In genomic region chr14:105631681-105632031, GRCm38 (mm10) we compare ENCODE assay signal across 14 mouse cellular contexts.
A peak's percentile ranks its signal among the peaks of the same experiment; 100 is the strongest.
DNase-seq lines count a peak whose midpoint lies in the region; ATAC-seq and TF ChIP-seq lines count a peak whose summit lies in the region.
"Had no signal": no experiment of that assay in that cellular context is flagged by ENCODE, and none has a peak within 500 bp of the region (broad histone marks: within the 10 kb centered on the region; RNA-seq: fewer than 3 reads in every experiment).

No protein-coding gene starts in this region.

- H3K9me3 ChIP-seq in forebrain, embryonic 16.5 days (ENCODE audit: control insufficient read depth, low read length) = no peaks in the 10 kb centered on the region
- H3K9me3 ChIP-seq: embryonic facial prominence, embryonic 13.5 days; liver, embryonic 15.5 days had no signal

- DNase-seq in layer of hippocampus, adult 9-10 months (ENCODE audit: low spot score) = peak; percentile 26
- DNase-seq in kidney, adult 18-20 months = no peak
- DNase-seq in heart, adult 11 months = no peak
- no peak for DNase-seq in MN1 (ENCODE audit: low spot score)
- DNase-seq: adrenal gland, adult 2 months; gastrocnemius, postnatal 25 days; thymus, postnatal 4 days had no signal

- TF ChIP-seq CTCF in cortical plate, adult 2 months (IDR thresholded peaks at IDR 0.05; ENCODE audit: extremely low read depth, insufficient read depth, low read length) = no peak
- TF ChIP-seq CTCF in olfactory bulb, adult 2 months (IDR thresholded peaks at IDR 0.05; ENCODE audit: insufficient read depth, low read depth, low read length) = no peak

- H3K27me3 ChIP-seq in forebrain, embryonic 16.5 days (replicated peaks; ENCODE audit: control insufficient read depth, insufficient read depth, low read length) = no peaks in the 10 kb centered on the region
- H3K27me3 ChIP-seq: embryonic facial prominence, embryonic 13.5 days; liver, embryonic 15.5 days had no signal

- H3K27ac ChIP-seq in cortical plate, adult 2 months (ENCODE audit: insufficient read depth, low read length) = peak overlapping the region; percentile 92
- peak overlapping the region; percentile 88 for H3K27ac ChIP-seq in forebrain, embryonic 16.5 days (ENCODE audit: low read length)
- H3K27ac ChIP-seq in olfactory bulb, adult 2 months (ENCODE audit: insufficient read depth, low read depth, low read length) = peak overlapping the region; percentile 85
- H3K27ac ChIP-seq: embryonic facial prominence, embryonic 13.5 days; liver, embryonic 15.5 days had no signal

- H3K4me2 ChIP-seq in forebrain, embryonic 16.5 days (ENCODE audit: low read length) = peak overlapping the region; percentile 36
- H3K4me2 ChIP-seq: embryonic facial prominence, embryonic 13.5 days; liver, embryonic 15.5 days had no signal

- H3K9ac ChIP-seq in forebrain, embryonic 16.5 days (replicated peaks; ENCODE audit: low read depth, low read length) = no peak overlapping the region
- H3K9ac ChIP-seq: embryonic facial prominence, embryonic 13.5 days; liver, embryonic 15.5 days had no signal

- no peaks in the 10 kb centered on the region for H3K36me3 ChIP-seq in forebrain, embryonic 16.5 days (ENCODE audit: control insufficient read depth, insufficient read depth)
- H3K36me3 ChIP-seq: embryonic facial prominence, embryonic 13.5 days; G1E; liver, embryonic 15.5 days had no signal

- no peak for TF ChIP-seq POLR2A in cortical plate, adult 2 months (IDR thresholded peaks at IDR 0.05; ENCODE audit: extremely low read depth, insufficient read depth, low read length)
- no peak for TF ChIP-seq POLR2A in olfactory bulb, adult 2 months (IDR thresholded peaks at IDR 0.05; ENCODE audit: insufficient read depth, low read depth, low read length)

- H3K4me3 ChIP-seq in cortical plate, adult 2 months (ENCODE audit: insufficient read depth, low read length) = no peak overlapping the region
- H3K4me3 ChIP-seq in forebrain, embryonic 16.5 days (replicated peaks; ENCODE audit: low read length) = no peak overlapping the region
- no peak overlapping the region for H3K4me3 ChIP-seq in olfactory bulb, adult 2 months (ENCODE audit: insufficient read depth, low read depth, low read length)
- H3K4me3 ChIP-seq: embryonic facial prominence, embryonic 13.5 days; liver, embryonic 15.5 days had no signal

- ATAC-seq in forebrain, embryonic 16.5 days = peak; percentile 82
- ATAC-seq: inflammation-experienced regulatory T-cells, adult 6 months had no signal

- WGBS in forebrain, embryonic 16.5 days = 17% methylated on average over 5 of the region's 5 CpGs
- 21% methylated on average over 5 of the region's 5 CpGs for WGBS in olfactory bulb, adult 2 months

- H3K4me1 ChIP-seq in cortical plate, adult 2 months (ENCODE audit: control insufficient read depth, insufficient read depth, low read length) = peaks cover 13% of the 10 kb centered on the region
- peaks cover 20% of the 10 kb centered on the region for H3K4me1 ChIP-seq in forebrain, embryonic 16.5 days (replicated peaks; ENCODE audit: control insufficient read depth, insufficient read depth, low read length)
- H3K4me1 ChIP-seq in olfactory bulb, adult 2 months (ENCODE audit: control insufficient read depth, insufficient read depth, low read length) = peaks cover 3% of the 10 kb centered on the region
- H3K4me1 ChIP-seq: liver, embryonic 15.5 days had no signal
